Mouse (Mus musculus): ENCODE results near the gene Hist3h2a.
"Not testable (repeated sequence)": the region's sequence is repeated elsewhere in the genome, so short reads cannot be mapped to it uniquely, and the experiment has no call there.

Gene Hist3h2a

DNA sequence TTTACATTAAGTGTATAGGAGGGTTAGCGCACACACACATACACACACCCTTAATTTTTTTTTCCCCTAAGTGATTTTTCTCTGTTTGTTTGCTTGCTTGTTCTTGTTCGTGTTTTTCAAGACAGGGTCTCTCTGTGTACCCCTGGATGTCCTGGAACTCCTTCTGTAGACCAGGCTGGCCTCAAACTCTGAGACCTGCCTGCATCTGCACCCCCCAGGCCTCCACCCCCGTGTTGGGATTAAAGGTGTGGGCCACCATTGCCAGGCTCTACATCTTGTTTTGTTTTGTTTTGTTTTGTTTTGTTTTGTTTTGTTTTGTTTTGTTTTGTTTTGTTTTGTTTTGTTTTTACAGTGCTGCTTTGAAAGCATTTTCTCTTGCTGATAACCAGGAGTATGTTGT, 7.2 kb upstream of the Hist3h2a start:
- in situ Hi-C loops (cut with MboI, MseI) = no loop called here

DNA sequence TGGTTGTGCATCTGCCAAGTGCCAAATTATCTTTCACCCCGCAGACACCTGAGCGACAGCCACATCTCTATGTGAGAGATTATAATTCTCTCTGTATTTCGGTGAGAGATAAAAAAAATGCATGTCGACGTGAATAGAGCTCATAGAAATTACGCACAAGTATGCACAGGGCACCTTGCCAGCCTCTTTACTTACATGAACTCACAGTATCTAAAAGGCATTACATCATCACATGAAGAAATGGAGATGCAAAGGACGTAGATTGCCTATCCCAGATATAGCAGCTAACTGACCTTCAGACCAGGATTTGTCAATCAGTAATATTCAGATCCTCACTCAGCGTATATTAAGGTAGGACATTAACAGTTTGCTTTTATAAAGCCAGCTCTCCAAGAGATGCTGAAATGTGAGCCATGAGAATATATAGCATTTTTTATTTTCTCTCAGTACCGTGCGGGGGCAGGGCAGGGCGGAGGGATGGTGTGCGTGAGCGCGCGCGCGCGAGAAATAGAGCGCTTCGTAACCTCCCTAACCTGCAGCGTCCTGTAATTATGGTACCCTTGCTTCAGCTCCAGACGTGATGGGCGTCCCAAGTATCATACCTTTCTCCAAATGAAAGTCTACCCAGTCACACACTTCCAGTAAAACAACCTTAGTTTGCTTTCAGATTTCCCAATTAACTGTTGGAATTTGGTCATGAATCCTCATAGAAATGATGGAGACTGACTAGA, 6.5 kb upstream of the Hist3h2a start:
- in situ Hi-C loops (cut with MboI, MseI) = no loop called here

DNA sequence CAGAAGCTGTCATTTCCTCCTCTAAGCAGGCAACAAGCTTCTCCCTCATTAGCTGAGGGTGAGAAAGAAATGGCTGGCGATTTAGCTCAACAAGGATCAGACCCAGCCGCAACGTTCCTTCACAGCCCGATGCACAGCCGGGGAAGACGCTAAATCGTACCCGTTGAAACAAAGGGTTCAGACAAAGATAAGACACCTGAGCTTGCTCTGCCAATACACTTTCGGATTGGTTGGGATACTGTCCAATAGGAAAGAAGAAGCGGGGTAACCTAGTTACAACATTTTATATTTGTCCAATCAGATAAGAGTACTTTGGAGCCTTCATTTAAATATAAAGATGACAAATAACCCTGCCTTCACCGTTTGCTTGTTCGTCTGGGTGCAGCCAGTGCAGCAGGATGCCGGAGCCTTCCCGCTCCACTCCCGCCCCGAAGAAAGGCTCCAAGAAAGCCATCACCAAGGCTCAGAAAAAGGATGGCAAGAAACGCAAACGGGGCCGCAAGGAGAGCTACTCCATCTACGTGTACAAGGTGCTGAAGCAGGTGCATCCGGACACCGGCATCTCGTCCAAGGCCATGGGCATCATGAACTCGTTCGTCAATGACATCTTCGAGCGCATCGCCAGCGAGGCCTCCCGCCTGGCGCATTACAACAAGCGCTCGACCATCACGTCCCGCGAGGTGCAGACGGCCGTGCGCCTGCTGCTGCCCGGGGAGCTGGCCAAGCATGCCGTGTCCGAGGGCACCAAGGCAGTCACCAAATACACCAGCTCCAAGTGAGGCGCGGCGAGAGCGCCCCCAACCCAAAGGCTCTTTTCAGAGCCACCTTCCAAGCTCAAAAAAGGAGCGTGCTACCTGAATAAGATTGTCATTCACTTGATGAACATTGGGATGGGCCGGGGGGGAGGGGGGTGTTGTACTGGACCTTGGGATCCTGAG, 5.7 kb upstream of the Hist3h2a start, which contains the start of gene Hist3h2ba:
TSS of gene Hist3h2ba (plus strand) at position 379 of the 938 bp plus-strand sequence.
- in situ Hi-C loops (cut with MboI, MseI) = no loop called here

DNA sequence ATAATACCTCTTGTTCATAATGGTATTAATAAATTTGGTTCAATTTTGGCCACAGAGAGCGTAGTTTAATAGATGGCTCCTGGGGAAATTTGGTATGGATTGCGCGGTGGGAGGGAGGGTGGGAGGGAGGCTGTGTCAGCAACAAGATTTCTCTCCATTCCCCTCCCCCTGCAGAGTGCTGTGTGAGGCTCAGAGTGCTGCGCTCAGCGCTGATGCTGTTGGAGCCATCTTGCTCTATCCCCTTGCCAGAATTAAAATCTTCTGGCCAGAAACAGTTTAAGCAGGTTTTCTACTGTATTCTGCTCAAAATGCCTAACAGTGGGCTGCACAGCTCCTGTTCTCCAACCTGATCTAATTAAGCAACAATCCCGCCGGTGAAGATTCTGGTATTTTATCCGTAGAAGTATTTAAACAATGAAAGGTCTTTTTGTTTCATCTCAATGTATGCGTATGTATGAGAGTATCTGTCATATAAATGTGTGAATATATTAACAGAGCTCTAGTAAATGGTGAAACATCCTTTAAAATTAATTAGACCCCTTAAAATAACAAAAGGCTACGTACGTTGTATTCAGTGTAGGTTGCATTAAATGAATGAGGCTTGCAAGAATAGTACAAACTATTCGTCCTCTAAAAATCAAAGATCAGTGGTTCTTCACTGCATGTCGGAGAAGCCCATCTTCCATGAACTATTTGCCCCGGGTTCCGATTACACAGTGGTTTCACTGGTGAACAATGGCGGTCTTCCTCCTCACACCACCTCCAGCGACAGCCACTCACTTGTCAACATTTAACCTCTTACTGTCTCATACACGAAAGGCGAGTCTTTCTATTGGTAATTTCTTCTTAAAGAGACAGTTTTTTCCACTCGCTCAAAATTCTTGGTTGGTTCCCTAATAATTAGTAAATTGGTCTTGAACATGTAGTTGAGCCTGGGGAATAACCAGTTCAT, 4.7 kb upstream of the Hist3h2a start:
- in situ Hi-C loops (cut with MboI, MseI) = no loop called here

DNA sequence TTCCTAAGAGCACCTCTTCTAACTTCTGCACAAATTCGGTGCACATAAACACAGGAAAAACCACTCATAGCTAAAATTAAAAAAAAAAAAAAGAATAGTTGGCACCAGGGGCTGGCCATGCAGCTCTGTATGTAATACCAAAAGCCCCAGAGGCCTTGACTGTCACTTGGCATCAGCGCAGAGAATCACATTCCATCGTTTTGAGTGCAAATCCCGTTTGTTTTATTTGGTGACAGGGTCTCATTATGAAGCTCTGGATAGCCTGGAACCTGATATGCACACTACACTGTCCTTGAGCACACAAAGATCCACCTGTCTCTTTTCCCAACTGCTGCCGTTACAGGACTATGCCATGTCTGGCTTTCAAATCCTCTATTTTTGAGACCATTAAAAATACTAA, 3.3 kb upstream of the Hist3h2a start:
- in situ Hi-C loops (cut with MboI, MseI) = no loop called here

DNA sequence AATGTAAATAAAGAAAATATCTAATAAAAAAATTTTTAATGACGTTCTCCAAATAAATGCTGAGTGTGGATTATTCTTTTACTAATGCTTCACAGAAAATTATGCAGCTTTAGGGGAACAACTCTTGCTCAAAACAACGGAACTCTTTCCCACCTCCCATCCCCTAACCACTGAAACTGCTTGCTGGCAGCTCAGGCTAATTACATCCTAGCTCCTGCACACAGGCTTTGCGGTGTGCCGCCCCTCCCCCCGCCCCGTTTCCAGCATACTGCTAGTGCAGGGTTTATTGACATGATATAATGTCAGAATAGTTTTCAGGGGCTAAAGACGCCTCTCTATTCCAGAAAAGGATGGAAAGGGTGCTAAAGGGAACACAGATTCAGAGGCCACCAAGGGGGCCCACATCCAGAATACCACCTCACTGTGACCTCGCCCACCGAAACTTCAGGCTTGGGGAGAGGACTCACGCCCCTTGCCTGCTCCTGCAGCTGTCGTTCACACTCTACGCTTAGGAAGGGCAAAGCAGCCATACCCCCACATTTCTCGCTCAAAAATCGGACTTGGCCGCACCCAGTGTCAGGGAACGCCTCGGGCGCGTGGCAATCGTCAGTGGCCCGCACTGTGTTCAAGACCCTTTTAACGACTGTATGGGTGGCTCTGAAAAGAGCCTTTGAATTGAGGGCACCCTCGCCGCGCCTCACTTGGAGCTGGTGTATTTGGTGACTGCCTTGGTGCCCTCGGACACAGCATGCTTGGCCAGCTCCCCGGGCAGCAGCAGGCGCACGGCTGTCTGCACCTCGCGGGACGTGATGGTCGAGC, 925 bp upstream of the Hist3h2a start:
- in situ Hi-C loops (cut with MboI, MseI) = no loop called here

DNA sequence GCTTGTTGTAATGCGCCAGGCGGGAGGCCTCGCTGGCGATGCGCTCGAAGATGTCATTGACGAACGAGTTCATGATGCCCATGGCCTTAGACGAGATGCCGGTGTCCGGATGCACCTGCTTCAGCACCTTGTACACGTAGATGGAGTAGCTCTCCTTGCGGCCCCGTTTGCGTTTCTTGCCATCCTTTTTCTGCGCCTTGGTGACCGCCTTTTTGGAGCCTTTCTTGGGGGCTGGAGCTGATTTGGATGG, 390 bp upstream of the Hist3h2a start:
- in situ Hi-C loops (cut with MboI, MseI) = not testable (repeated sequence)

DNA sequence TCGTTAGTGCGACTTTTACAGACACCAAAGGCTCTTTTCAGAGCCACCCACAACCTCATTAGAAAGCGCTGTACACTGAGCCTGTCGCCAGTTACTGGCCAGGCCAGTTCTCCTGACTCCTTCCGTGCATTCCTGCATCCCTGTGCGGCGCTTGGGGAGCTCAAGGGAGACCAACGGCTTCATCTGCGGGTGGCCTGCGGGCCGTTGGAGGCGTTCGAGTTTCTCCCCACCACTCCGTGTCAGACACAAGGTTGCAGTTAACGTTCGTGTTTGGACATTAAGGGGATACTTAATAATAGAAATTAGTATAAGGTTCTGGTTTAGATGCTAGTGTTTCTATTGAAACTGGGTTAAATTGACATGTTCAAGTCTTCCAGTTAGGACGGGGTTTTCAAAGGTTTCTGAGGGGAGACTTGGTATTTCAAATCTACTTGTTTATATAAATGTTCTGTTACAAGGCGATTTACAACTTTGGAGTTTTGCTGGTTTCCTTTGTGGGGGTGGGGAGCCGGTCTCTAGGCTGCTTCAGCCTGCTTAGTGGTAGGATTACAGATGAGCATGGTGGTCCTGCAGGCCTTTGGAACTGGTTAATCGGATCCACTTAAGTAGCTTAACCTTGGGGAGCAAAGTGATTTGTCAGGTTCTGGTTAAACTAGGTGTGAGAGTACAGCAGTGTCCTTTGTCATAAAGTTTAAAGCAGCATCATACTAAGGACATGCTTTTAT, 820 bp downstream of the Hist3h2a start:
- in situ Hi-C loops (cut with MboI, MseI) = no loop called here

DNA sequence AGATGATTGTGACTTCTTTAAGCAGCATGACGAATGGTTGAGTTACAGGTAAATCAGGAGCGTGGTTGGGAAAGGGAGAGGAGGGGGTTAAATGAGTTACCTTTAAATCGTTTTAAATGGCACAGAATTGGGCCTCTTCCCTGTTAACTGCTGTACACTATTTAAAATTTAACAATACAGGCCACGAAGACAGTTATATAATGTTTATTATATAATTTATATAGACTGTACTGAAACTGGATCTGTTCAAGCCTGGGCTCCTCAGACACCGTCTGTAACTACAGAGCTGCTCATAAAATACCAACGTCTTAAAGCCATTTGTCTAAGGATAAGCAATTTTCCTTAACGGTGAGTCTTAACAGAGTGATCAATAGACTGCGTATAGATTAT, 1.4 kb downstream of the Hist3h2a start:
- in situ Hi-C loops (cut with MboI, MseI) = no loop called here

DNA sequence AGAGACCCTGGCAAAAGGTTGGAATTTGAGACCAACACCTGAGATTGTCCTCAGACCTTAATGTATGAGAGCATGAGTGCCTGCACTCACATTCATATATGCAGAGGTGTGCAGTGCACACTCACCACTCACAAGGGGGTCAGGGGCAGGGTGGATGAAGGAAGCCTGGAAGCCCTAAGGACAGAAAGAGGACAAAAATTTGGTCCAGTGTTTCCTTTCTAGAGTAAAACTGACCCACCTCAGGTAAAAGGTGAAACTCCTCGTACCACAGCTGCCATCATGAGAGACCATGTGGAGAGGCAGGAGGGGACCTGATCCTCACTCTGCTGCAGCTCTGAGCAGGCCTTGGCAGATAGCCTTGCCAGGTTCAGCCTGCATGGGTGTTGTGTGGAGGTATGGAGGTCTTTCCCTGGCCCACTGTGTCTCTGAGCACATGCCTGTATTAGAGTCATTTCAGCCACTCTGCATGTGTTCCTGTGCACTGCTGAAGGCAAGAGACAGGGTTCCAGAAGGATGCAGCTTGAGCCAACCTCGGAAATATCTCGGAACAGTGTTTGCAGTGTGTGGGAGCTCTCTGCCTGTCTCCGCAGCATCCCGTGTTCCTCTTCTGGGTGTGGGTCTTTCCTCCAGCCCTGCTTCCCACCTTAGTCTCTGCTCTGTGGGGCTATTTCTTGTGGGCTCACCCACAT, 2.9 kb downstream of the Hist3h2a start:
- in situ Hi-C loops (cut with MboI, MseI) = no loop called here

DNA sequence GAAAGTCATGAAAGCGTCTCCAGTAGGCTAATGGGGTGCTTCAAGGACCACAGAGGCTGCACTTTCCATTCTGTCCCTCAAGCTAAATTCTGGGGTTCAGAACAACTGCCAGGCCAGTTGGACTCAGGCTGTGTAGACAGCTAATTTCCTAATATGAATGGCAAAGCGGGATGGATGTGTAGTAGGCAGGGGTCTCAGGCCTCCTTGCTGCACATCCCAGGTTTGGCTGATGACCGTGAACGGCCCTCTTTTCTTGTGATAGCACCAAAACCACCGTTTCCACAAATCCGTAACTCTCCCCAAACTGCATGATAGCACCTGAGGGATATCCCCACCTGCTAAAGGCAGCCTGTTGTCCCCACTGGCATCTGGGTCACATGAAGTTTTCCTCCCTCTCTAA, 4.1 kb downstream of the Hist3h2a start:
- in situ Hi-C loops (cut with MboI, MseI) = no loop called here

DNA sequence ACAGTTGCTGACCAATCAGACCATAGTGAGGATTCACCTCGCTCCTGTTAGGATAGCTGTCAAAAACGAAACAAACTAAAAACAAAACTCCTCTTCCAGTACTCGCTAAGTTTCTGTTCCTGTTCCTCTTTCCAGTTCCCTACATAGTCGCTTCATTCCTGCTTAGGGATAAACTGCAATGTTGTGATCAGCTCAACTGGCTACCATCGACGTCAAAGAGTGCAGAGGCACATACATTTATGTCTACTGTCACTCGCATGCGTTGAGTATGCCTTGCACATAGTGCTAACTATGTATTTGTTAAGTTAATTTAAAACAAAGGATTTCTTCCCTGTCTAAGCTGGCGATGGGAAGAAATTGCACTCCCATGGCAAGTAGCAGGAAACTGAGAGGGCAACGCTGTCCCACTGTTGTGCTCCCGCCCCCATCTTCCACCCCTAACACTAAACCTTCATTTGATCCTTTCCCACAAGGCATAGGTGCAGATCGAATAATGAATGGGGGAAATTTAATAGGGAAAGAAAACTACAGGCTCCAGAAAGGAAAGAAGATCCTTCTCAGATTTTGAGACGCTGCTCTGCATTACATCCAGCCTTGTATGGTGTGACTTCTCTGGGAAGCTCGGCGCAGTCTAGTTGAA, 4.8 kb downstream of the Hist3h2a start:
- in situ Hi-C loops (cut with MboI, MseI) = no loop called here

DNA sequence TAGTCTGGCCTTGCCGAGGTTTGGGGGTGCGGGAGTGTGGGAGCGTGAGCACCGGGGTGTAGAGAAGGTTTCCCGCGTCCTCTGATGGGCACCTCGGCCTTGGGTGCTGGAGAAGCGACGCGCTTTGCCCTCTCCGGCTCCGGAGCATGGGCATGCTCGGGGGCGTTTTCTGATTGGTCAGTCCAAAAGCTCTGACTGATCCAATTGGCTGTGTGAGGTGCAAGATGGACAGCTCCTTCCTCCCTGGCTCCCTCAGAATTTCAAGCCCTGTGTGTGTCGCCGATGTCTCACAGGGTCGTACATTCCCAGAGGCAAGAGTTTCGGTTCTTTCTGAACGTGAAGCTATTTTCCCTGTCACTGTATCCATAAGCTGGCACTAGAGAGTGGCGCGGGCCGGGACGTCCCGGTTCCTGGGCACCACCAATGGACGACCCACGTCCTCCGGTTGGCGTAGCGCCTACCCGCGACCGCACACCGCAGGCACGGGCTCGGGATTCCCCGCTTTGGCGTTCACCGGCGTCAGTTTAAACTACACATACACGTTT, 5.5 kb downstream of the Hist3h2a start:
- in situ Hi-C loops (cut with MboI, MseI) = no loop called here

DNA sequence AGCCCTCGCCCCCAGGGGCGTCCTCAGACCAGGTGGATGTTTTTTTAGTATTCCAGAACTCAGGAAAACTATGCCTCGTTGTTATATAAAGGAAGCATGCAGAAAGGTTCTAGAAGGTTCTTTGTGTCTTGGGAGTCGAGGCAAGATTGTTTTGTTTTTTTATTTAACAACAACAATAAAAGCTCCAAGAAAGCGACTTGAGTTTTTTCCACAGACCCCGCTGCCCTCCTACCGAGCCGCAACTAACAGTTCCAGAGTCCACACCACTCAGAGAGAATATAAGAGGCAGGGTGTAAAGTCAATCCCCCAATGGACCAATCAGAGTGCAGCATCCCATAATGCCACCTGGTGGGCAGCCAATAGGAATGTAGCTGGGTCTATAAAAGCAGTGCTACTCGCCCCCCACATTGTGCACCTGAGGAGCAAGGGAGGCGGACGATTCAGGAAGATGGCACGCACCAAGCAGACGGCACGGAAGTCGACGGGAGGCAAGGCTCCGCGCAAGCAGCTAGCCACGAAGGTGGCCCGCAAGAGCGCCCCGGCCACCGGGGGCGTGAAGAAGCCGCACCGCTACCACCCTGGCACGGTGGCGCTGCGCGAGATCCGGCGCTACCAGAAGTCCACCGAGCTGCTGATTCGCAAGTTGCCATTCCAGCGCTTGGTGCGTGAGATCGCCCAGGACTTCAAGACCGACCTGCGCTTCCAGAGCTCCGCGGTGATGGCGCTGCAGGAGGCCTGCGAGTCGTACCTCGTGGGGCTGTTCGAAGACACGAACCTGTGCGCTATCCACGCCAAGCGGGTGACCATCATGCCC, 7.1 kb downstream of the Hist3h2a start:
- in situ Hi-C loops (cut with MboI, MseI) = no loop called here

DNA sequence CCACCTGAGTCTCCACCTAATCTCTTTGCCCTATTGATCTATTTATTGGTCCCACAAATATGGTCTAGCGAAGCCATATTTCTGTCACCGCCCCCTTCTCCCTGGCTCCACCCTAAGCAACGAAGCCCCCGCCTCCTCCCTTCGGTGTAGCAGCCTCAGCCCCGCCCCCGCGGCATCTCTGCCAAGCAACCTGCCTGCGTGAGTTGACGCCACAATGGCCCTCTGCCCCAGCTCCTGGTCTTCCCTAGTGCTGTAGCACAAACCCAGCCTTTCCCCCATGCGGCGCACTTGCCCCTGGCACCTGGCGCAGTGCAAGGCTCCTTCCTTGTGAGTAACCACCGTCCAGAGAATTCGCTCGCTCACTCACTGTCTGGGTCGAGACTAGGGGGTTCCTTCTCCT, 9.1 kb downstream of the Hist3h2a start:
- in situ Hi-C loops (cut with MboI, MseI) = no loop called here

DNA sequence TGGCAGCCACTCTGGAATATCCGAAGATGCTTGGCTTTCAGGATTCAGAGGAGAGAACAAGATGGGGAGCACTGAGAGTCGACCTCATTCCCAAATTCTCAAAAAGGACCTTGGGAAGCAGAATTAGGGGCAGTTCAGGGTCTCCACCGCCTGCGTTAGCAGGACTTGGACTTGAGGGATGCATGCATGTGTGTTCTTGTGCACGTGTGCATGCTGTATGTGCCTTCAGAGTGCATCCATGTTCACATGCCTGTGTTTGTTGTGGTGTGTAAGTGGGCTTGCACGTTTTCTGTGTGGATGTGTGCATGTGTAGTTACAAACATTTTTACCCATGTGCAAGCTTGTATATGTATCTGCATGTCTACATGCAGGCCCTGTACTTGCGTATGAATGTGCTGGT, 9.7 kb downstream of the Hist3h2a start:
- in situ Hi-C loops (cut with MboI, MseI) = no loop called here

DNA sequence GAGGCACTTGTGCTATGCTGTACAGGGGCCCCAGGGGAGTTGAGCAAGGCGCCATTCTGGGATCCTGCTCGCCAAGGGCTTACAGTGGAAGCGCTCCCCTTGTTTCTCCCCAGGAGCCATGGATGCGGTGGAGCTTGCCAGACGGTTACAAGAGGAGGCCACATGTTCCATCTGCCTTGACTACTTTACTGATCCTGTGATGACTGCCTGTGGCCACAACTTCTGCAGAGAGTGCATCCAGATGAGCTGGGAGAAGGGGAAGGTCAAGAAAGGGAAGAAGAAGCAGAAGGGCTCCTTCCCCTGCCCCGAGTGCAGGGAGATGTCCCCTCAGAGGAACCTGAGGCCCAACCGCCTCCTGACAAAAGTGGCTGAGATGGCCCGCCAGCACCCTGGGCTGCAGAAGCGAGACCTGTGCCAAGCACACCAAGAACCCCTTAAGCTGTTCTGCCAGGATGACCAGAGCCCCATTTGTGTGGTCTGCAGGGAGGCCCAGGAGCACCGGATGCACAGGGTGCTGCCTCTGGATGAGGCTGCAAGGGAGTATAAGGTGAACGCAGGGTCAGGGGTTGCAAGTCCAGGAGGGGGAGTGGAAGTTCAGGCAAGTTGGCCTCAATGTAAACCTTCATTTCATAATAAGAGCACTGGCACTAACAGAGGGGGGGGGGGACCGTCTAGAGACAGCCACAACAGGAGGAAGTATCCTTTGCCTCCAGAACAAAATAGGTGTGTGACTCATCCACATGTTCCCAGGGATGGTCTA, 10.7 kb downstream of the Hist3h2a start:
- in situ Hi-C loops (cut with MboI, MseI) = no loop called here

DNA sequence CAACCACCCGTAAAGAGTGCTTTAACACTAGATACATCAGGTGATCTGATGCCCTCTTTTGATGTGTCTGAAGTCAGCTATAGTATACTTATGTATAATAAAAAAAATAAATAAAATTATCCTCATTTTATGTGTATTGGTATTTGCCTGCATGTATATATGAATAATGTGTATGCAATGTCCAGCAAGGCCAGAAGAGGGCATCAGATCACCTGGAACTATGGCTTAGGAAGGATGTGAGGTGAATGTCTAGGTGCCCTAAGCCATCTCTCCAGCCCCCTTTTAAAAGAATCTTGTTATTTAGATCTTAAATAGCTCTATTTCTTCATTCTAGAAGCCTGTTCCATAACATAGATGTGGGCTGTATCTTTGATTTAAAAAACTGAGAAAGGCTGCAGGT, 12.9 kb downstream of the Hist3h2a start:
- in situ Hi-C loops (cut with MboI, MseI) = no loop called here
